Mouse (Mus musculus) layer of hippocampus, adult 9-10 months (tissue): ENCODE data around the gene Taf10.

Experiments used
- DNase-seq: peaks from one replicate; pipeline ENCODE4 v3.0.0; 2022; ENCODE audit warnings: low spot score

Gene Taf10

DNA sequence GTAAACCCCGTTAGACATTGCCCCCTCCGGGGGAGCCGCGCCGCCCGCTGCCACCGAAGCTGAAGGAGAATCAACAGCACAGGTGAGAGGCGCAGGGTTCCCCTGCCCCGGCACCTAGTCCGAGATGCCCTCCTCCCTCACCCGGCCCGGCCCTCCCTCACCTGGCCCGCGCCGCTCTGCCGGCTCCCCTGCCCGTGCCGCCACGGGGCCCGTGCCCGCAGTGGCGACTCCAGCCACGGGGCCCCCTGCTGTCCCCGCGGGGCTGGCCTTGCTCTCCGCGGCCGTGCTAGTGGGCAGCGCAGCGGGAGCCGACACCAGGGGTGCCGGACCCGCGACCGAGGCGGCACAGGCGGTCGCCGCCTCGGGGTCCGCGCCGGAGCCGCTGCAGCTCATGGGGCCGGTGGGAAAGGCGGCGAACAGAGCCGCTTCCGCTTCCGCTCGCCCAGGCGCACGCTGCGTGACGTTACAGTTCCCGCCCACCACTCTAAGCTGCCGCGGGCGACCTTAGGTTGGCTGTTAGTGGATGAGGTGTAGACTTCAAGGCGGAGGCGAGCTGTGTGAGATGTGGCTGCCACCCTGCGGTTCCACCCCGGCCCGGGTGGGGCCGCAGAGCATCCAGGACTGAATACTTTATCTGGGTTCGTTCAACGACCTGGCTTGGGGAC is at the start of gene Taf10:
TSS of gene Taf10 (minus strand) at position 436 of the 665 bp plus-strand sequence.
- no peak for DNase-seq

DNA sequence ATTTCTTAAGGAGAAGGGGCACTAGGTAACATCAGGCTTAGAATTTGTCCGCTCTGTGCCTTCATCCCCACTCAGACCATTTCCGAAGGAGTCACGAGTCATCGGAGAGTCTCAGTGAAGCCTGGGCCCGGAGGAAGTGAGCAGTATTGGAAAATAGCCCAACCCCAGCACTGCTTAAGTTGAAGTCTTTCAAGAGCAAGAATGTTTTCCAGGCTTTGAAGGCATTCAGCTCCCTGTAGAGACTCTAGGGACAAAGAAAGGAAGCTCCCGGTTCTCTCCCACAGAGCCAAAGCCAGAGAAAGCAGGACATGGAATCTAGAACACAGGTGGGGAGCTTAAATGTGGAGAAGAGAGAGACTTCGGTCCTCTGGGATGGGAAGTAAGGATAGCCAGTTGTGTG is 49.5 kb upstream of the Taf10 start:
- DNase-seq, result no peak

DNA sequence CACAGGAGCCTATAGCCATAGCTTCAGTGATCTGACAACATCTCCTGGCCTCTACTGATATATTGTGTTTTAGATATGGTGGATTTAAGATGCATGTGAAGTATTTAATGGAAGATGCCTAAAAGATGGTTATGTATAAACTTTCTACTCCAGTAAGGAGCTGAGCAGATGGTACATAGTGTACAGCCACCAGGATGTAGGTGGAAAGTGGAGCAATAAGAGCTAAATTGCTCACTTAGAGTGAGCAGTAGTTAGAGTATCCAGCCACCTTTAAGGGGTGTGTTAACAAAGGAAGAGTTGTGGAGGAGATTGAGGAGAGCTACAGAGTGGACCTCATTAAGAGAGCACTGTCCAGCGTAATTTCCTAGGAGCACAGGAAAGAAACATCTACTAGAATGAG is 47.0 kb upstream of the Taf10 start:
- DNase-seq, result no peak

DNA sequence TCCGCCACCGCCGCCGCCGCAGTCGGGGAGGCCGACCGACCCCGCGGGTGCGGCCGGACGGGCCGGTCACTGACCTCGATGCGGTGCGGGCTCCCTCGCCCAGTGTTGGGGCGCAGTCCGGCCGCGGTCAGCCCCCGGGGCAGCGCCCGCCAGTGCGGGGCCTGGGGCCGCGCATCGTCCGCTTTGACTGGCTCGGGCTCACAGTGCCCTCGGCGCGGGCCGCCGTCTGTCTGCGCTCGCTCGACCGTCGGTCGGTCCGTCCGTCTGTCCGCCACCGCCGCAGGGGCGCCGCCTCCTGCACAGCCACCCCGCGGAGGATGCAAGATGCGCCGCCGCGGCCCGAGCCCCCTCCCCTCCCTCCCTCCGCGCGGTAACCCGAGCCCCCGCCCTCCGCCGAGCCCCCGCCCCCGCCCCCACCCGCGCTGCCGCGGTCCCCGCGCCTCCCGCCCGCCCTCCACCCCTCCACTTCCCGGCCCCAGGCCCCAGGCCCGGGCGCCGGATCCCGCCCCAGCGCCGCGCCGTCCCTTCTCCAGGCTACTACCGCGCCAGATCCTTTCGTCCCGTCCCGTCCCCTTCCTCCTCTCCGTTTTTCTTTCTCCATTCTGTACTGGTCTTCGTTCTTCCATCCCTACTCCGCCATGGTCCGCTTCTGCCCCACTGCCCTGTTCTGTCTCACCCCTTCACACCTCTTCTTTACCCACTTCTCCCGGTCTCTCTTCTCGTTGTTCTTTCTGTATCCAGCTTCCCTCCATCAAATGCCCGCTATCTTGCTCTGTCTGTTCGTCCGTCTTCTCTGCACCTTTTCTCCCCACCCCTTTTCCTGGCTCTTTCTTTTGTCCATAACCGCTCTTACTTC is 43.4 kb upstream of the Taf10 start, which contains the start of gene Dchs1:
TSS of gene Dchs1 (minus strand) at position 370 of the 856 bp plus-strand sequence.
- no peak for DNase-seq

DNA sequence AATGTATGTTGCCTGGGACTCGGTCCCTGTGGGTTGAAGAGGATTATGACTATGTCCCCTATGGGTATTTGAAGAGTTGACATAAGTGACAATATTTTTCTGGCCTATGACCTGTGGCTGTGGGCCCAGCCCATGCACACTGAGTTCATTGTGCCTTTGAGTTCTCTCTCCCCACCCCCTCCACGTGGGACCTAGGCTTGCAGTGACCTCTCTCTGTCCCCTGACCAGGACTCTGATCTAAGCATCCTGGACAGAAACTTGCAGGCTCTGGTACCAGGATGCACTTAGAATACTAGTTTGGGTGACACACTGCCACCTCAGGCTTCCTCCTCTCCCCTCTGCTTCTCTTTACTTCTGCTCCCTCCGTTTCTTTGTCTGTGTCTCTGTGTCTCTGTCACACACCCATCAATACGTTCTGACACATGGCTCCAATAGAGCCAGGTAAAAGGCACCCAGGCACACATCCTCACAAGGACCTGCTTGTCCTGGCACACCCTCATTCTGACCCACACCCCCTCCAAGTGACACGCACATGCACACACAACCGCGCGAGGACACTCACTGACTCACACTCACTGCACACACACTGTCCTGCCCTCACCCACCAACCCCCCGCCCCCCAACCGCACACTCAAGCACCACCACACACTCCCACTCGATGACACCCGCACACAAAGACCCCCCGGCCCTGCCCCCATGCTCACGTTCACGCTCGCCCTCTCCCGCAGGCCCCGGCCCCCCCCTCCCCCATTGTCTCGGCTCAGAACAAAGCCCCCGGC is 42.5 kb upstream of the Taf10 start:
- no peak for DNase-seq

DNA sequence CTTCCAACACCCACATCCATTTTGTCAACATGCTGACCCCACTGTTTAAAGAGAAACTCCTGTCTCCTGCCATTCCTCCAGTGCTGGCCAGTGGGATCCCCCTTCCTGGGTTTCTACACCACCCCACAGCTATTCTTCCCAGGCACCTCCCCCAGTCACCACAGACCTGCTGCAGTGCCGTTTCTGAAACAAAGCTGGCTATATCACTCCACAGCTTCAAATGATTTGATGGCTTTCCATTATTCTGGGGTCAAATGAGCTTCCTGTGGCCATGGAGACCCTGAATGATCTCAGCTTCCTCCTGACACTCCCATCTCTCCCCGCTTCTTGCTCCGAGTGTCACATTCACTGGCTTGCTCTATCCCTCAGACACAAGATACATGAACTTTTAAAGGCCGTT is 40.4 kb upstream of the Taf10 start:
- no peak for DNase-seq

DNA sequence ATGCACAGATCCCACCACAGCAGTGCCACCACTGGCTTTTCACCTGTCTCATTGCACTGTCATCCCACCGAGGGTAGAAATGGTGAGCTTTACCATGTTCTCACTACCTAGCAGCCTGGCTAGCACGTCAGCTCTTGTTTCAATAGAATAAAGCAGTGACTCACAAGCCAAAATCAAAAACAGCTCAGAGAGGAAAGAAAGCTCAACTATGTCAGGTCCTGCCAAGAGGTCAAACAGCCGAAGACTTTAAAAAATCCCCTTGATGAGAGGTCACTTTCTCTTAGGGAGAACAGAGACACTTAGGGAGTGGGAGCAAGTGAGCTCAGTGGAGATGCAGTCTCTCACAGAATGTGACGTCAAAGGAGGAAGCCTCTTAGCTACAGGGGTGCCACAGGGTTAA is 39.7 kb upstream of the Taf10 start:
- DNase-seq, result no peak

DNA sequence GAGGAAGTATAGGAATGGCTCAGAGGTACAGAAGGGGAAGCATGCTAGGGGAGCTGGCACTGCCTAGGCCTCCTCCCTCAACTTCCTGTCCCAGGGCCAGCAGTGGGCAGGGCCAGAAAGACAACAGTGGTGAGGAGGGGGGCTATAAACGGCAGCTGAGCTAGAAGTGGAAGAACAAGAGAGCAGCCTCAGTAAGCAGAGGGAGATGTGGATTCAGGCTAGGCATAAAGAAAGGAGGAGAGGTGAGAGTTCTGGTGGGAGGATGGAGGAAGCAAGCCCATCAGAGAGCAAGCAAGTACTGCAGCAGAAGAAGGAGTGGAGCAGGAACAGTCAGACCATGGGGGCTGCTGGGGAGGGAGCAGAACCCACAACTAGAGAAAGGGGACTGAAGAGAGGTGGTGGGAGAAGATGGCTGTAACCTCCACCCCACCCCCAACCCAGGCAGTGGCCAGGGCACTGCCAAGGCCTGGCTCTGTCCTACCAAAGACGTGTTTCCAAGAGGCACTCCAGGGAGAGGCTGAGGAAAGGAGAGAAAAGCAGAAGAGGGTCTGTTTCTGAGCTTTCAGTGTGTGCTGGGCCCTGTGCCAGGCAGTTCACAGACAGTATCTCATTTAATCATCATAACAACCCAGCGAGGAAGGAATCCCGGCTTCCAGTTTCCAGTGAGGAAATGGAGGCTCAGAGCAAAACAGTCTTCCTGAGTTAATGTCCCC is 34.5 kb upstream of the Taf10 start:
- DNase-seq, result no peak

DNA sequence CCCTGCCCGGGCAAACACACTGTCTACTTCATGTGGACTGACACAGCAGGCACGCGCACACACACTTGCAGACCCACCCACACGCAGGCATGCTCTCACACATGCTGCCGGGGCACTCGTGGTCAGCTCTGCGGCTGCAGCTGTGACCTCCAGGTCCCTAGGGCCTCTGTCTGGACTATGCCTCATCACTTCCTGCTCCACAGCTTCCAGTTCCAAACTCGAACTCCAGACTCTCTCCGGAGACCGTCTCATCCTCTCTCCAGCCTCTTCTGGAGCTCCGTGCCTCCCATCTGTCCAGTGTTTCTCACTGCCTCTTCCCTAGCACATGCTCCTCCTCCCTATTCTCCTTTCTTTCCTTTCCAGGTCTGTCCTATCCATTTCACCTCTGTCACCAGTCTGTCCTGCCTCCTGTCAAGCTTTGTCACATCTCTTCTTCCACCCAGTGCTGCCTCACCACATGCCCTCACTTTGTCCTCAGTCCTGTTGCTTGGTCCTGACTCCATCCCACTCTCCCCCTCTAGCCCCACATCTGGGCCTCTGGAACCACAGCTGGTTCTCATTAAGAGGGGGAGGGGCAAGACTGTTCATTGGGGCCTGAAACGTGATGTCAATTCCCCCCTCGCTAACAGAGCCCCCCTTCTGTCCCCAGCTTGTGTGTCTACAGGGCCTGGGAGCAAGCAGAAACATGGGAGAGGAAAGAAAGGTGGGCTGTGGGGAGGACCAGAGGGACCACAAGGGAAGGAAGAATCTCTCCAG is 33.8 kb upstream of the Taf10 start:
- no peak for DNase-seq

DNA sequence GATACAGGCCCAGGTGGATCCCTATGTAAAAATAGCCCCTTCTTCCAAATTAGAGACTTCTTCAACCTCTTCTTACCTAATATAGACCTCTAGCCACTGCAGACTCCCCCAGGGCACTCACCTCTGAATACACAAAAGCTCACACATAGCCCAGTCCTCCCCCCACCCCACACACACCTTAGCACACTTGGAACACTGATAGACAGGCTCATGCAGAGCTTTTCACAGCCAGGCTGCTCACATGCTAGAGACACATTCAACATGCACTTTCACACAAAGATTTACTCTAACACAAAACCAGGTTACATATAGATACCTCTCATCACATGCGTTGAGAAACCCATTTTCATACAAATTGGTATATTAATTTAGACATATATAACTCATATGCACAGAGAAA is 33.2 kb upstream of the Taf10 start:
- no peak for DNase-seq

DNA sequence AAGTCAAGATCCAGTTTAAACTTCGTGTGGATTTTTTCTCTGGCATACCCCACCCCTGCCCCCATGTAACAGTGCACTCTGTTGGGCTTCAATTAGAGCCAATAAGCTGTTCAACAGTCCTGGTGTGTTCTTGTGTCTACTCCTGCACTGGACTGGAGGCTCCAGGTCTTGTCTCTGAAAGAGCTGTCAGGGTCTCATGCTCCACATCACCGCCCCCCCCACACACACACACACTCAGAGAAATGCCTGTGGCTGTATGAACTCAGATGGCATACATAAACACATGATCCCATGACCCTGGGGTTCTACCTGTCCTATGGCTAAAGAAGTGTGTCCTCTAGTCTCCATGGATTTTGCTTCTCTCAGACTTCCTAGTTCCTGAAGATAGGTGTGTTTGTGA is 31.9 kb upstream of the Taf10 start:
- no peak for DNase-seq

DNA sequence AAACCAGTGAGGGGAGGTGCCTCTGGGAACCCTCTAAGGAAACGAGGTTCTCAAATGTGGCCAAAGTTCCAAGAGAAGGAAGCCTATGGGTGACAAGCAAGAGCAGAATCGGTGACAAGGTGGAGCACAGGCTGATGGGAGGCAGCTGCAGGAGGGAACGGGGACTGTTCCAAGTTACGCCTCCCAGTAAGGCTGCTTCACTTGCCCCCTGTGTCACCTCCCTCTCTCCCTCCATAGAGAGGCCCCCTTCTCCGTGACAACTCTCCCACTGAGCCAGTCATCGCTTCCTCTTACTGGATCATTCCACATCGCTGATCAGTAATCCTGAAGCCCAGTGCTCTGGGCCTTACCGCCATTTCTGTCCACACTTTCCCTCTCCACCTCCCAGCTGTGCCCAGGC is 30.5 kb upstream of the Taf10 start:
- DNase-seq, result no peak

DNA sequence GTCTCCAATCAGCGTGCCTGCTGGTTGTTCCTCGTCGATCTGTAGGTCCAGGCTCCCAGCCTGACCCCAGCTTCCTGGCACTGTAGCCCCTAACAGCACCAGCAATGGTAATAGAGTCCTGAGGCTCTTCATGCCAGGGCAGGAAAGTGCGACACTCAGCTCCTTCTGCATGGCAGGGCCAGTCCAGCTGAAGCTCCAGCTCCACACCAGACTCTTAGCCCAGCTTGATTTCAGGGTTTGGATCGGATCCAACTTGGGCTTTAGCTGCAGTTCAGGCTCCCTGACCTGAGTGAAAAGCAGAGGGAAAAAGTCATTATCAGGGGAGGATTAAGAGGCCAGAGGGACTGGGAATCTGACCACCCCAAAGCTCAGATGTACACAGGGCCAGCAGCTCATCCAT is 28.9 kb upstream of the Taf10 start:
- DNase-seq, result no peak

DNA sequence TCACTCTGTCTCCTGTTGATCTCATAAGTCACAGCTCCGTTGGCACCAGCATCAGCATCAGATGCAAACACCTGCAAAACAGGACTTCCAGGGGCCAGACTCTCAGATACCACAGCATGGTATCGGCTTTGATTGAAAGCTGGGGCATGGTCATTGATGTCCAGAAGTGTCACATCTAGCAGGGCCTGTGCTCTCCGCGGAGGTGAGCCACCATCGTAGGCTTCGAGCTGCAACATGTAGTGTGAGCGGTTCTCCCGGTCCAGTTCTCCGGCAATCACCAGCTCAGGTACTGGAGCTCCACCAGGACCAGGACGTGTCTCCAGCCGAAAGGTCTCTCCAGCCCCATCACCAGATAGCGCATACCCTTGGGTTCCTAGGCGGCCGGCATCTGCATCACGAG is 28.2 kb upstream of the Taf10 start:
- DNase-seq, result no peak

DNA sequence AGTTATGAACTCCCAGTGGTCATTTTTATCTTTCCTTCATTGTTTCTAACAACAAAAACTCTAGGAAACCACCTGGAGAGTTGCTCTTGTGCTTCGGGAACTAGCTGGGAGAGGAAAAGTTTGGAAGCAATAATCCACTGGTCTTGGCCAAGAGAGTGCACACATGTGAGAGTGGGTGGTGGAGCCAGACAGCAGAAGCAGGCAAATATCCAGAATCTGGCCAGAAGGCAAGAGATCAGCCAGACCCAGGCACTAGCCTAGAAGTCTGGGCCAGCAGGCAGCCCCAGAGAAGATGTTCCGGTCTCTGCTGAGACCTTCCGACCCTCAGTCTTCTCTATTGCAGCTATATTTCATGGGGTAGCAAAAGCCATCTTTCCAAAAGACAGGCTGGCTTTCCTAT is 25.8 kb upstream of the Taf10 start:
- no peak for DNase-seq

DNA sequence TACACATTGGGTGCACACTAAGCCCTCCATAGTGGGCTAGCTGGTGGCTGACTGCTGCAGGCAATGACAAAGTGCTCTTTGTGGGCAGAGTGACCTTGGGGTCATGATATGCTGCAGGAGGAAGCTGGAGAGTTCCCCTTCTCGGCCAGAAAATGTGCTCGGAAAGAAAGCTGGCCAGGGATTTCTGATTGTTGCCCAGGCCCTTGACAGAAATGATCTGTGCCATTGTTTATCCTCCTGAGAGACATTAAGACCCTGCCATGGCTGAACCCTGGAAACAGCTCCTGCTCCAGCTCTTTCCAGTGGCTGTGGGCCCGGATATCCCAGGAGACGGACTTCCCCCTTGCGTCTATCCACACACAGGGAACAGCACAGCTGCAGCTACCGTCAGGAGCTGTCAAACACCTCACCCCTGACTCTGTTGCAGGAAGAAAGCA is 23.6 kb upstream of the Taf10 start:
- no peak for DNase-seq

DNA sequence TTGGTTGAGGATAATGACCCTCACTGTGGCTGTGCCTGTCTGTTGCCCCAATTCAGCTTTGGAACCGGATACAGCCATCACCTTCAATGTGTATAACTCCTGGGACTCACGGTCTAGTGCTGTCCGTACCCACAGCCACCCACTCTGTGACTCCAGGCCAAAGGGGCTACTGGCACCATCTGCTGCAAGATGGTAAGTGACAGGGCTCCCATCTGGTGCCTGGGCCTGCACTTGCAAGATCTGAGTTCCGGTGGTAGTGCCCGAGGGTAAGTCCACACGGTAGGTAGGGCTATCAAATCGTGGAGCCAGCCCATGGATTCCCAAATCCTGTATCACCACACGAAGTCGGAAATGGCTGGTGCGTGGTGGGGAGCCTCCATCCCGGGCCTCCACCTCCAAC is 20.2 kb upstream of the Taf10 start:
- no peak for DNase-seq

DNA sequence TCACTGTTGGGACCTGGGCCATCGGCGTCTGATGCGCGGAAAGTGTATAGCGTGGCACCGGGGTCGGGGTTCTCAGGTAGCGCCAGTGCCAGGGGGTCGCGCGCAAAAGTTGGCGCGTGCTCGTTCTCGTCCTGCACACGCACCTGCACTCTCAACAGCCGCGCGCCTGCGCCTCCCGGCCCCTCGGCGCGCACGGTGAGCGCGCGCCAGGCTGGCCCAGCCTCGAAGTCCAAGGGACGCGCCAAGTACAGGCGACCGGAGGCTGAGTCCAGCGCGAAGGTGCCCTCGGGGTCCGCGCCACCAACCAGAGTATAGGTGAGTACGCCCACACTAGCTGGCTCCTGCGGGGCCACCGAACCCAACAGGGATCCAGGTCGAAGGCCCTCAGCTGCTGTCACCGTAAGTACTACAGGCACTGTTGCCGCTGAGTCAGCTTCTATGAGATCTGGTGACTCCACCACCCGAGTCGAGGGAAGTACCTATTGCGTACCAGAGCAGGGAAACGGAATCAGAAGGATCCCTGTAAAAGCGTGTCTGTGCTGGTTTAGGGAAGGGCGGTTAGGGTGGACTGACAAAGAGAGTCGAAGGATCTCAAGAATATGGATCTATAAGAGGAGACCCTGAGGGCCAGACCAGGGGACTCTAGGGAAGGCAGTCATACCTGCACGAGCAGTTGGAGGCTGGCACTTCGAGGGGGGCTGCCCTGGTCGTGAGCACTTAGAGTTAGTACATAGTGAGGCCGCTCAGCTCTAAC is 18.5 kb upstream of the Taf10 start:
- DNase-seq, result no peak

DNA sequence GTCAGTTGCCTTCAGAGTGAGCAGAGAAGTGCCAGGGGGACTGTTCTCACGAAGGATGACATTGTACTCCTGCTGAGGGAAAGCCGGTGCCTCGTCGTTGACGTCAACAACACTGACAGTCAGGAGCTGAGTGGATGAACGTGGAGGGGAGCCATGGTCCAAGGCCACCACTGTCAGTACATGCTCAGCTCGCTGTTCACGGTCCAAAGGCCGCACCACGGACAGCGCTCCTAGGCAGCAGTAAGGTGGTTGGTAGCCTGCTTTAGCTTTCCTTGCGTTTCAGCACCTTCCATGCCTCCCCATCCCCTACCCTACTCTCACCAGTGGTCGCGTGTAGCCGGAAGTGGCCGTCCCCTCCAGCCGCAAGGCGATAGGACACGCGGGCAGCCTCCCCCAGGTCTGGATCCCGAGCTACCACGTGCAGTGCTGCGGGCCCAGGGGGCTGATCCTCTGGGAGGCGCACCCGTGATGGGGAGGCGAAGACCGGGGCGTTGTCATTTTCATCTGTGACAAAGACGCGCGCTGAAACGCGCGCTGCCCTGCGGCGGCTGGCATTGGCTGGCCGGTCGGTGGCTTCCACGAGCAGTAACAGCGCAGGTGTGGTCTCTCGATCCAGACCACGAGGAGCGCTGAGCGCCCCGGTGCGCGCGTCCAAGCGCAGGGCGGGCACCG is 17.8 kb upstream of the Taf10 start:
- no peak for DNase-seq

DNA sequence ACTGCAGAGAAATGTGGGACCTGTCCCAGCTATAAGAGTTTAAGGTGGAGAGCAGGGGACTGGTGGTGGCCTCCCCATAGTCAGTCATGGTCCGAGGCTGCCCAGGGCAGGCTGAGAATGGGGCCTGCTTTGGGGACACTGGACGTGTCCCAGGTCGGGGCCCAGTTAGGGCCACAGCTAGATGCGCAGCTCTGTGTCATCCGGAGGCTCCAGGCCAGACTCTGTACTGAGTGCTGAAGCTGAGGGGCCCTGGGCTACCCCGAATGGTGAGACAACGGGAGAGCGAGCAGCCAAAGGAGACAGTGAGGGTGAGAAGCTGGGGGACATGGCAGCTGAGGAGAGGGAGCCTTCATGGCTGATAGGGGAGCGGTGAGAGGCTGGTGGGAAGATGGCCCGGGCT is 9.1 kb upstream of the Taf10 start:
- DNase-seq, result no peak
